ENCODE assay signal across 11 mouse cellular contexts in genomic region chr12:106633096-106633495, GRCm38 (mm10).
DNase-seq lines count a peak whose midpoint lies in the region; ATAC-seq and TF ChIP-seq lines count a peak whose summit lies in the region.
"Had no signal": no experiment of that assay in that cellular context is flagged by ENCODE, and none has a peak within 500 bp of the region (broad histone marks: within the 10 kb centered on the region; RNA-seq: fewer than 3 reads in every experiment).

No protein-coding gene starts in this region.

- no peak for ATAC-seq in forebrain, embryonic 11.5 days (replicated peaks; ENCODE audit: low FRiP score)
- ATAC-seq in forebrain, embryonic 13.5 days: no peak

- no peaks in the 10 kb centered on the region for H3K27me3 ChIP-seq in forebrain, embryonic 11.5 days (ENCODE audit: control insufficient read depth, insufficient read depth, low read length)
- no peaks in the 10 kb centered on the region for H3K27me3 ChIP-seq in forebrain, embryonic 13.5 days
- H3K27me3 ChIP-seq: midbrain, embryonic 12.5 days had no signal

- no peak for TF ChIP-seq CTCF in lung, adult 2 months (IDR thresholded peaks at IDR 0.05; ENCODE audit: insufficient read depth, low read length)
- TF ChIP-seq CTCF in gastrocnemius, adult 2 months (IDR thresholded peaks at IDR 0.05): no peak

- no peak overlapping the region for H3K9ac ChIP-seq in forebrain, embryonic 11.5 days (ENCODE audit: low read length)
- H3K9ac ChIP-seq in forebrain, embryonic 13.5 days: no peak overlapping the region
- H3K9ac ChIP-seq: midbrain, embryonic 12.5 days had no signal

- no peak overlapping the region for H3K27ac ChIP-seq in forebrain, embryonic 11.5 days (ENCODE audit: low read depth, low read length)
- H3K27ac ChIP-seq in forebrain, embryonic 13.5 days: no peak overlapping the region
- no peak overlapping the region for H3K27ac ChIP-seq in gastrocnemius, adult 2 months
- H3K27ac ChIP-seq: midbrain, embryonic 12.5 days had no signal

- intact Hi-C loops in gastrocnemius, adult 2 months (cut with DNase I): no loop called here

- no peaks in the 10 kb centered on the region for H3K9me3 ChIP-seq in forebrain, embryonic 11.5 days (ENCODE audit: control insufficient read depth, low read length)
- H3K9me3 ChIP-seq in forebrain, embryonic 13.5 days (replicated peaks): no peaks in the 10 kb centered on the region
- H3K9me3 ChIP-seq: midbrain, embryonic 12.5 days had no signal

- TF ChIP-seq POLR2A in lung, adult 2 months (IDR thresholded peaks at IDR 0.05; ENCODE audit: borderline replicate concordance, extremely low read depth, low read depth, low read length): no peak

- 6% methylated on average over 8 of the region's 8 CpGs for WGBS in forebrain, embryonic 11.5 days
- WGBS in forebrain, embryonic 13.5 days: 8% methylated on average over 8 of the region's 8 CpGs
- 11% methylated on average over 8 of the region's 8 CpGs for WGBS in lung, adult 2 months

- H3K4me3 ChIP-seq in forebrain, embryonic 11.5 days (ENCODE audit: low read depth, low read length): no peak overlapping the region
- no peak overlapping the region for H3K4me3 ChIP-seq in forebrain, embryonic 13.5 days
- H3K4me3 ChIP-seq in lung, adult 2 months (replicated peaks; ENCODE audit: extremely low read depth, low read depth, low read length): no peak overlapping the region
- H3K4me3 ChIP-seq in gastrocnemius, adult 2 months: no peak overlapping the region
- H3K4me3 ChIP-seq: midbrain, embryonic 12.5 days had no signal

- peak; percentile 85 for DNase-seq in forebrain, embryonic 11.5 days (ENCODE audit: low spot score)
- peak; percentile 6 to 25 for DNase-seq in lung, postnatal 4 days
- no peak for DNase-seq in lung, adult 2 months
- peak; percentile 64 for DNase-seq in embryo, embryonic 11.5 days (ENCODE audit: low read depth, low spot score)
- DNase-seq in retina, embryonic 14.5 days (ENCODE audit: low spot score): peak; percentile 75
- no peak for DNase-seq in gastrocnemius, adult 2 months
- no peak for DNase-seq in cerebellum, adult 9-11 months
- DNase-seq: cerebellum, adult 18-20 months; layer of hippocampus, postnatal 36 days had no signal

- no peaks in the 10 kb centered on the region for H3K36me3 ChIP-seq in forebrain, embryonic 11.5 days (ENCODE audit: control insufficient read depth, insufficient read depth, low read length)
- H3K36me3 ChIP-seq in forebrain, embryonic 13.5 days (ENCODE audit: poor library complexity, severe bottlenecking): no peaks in the 10 kb centered on the region
- H3K36me3 ChIP-seq: midbrain, embryonic 12.5 days had no signal

- no peaks in the 10 kb centered on the region for H3K4me1 ChIP-seq in forebrain, embryonic 11.5 days (replicated peaks; ENCODE audit: control insufficient read depth, insufficient read depth, low read length)
- no peaks in the 10 kb centered on the region for H3K4me1 ChIP-seq in forebrain, embryonic 13.5 days
- no peaks in the 10 kb centered on the region for H3K4me1 ChIP-seq in lung, adult 2 months (ENCODE audit: control insufficient read depth, insufficient read depth, low read length)
- H3K4me1 ChIP-seq: midbrain, embryonic 12.5 days had no signal

- H3K4me2 ChIP-seq in forebrain, embryonic 11.5 days (ENCODE audit: low read depth, low read length, severe bottlenecking): no peak overlapping the region
- H3K4me2 ChIP-seq in forebrain, embryonic 13.5 days: no peak overlapping the region
- H3K4me2 ChIP-seq: midbrain, embryonic 12.5 days had no signal

Comparison
In these comparisons a context has a peak if more than half of its experiments do, and no peak if none do; other contexts are left out.
1. DNase-seq: peak in forebrain, embryonic 11.5 days (single experiment), lung, postnatal 4 days (2 of 2), embryo, embryonic 11.5 days (single experiment) and retina, embryonic 14.5 days (single experiment); none in lung, adult 2 months (single experiment), gastrocnemius, adult 2 months (single experiment) and cerebellum, adult 9-11 months (single experiment).